Mouse (Mus musculus): ENCODE results near the gene Wdr45.
A peak's percentile ranks its signal among the peaks of the same experiment; 100 is the strongest.

The Wdr45 gene

DNA sequence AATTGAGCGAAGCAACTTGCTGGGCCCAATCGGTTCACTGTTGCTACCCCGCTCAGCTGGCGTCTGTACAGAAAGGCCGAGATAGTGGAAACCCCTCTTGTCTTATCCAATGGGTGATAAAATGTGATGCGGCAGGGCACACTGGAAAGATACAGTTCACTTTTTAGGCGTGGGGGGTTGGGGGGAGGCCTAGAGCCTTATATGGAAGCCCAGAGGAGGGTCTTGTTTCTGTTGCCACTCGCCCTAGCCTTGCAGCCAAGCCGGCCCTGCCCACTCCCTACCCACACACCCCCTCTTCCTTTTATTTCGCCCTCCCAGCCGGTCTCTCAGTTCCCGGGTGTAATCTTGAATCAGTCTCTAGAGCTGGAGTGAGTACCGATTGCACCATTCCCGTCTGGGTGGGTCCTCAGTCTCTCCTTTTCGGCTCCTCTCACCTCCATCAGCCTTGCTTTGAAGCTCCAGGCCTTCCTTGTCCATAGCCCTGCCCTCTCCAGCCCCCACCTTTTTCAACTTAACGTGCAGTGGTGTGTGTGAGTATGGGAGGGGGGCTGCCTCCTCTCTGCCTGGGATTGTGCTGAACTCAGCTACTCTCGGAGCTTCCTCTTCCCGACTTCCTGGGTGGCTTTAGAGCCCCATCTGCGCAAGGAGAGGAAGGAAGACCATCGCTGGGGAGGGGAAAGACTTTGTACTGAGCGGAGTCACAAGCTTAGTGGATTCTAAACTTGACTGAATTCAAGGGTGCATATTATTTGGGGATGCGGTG, 49.7 kb downstream of the Wdr45 start:
- peak; percentile 26 to 47 for DNase-seq (ENCODE audit: low spot score in 2 of 2)

DNA sequence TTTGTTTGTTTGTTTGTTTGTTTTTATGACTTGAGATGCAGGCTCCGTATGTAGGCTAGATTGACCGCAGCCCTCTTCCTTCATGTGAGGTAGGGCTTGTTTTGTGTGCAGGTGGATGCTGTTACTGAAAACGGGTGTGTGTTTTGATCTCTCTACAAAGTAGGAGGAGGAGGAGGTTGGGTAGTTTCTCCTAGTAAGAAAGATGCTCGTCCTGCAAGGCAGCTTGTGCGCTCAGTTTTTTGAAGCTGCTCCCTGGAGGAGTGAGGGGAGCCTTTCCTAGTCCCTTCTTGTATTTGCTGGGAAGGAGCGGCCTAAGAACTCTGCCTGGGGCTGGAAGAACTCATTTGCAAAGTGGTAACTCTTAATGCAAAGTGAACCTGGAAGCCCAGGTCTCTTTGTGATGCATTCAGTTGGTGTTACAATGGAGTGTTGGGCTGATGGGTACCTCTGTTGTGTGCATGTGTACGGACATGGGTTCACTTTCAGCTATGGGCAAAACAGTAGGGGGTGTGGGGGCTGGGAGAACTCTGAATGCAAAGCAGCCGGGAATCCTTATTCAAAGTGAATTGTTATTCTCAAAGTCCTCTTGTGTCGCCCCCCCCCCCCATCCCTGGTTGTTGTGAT, 50.6 kb downstream of the Wdr45 start:
- no peak for DNase-seq (ENCODE audit: low spot score in 2 of 2)

GRCm38 (mm10) chrX:7765281-7765670, 51.1 kb downstream of the Wdr45 start:
- DNase-seq (ENCODE audit: low spot score in 2 of 2), result no peak

DNA sequence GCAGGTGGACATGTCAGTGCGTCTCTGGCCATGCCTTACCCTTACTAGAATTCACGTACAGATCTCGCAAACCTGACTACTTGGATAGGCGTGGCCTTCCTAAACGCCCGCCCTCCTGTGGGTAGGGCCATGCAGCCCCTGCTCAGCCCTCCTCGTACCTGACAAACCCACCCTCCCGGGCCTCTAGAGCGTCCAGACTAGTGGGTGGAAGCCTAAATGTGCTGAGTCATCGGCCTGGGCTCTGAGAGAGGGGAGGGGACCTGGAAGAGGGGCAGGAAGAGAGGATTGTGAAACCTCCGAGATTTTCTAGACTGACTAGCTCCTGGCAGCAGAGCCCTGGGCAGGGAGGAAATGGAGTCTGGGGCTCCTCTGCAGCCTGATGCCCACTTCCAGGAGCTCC, 51.6 kb downstream of the Wdr45 start:
- peak; percentile 51 to 75 for DNase-seq (ENCODE audit: low spot score in 2 of 2)

GRCm38 (mm10) chrX:7769302-7770017, 55.3 kb downstream of the Wdr45 start:
- DNase-seq (ENCODE audit: low spot score in 2 of 2), result no peak

DNA sequence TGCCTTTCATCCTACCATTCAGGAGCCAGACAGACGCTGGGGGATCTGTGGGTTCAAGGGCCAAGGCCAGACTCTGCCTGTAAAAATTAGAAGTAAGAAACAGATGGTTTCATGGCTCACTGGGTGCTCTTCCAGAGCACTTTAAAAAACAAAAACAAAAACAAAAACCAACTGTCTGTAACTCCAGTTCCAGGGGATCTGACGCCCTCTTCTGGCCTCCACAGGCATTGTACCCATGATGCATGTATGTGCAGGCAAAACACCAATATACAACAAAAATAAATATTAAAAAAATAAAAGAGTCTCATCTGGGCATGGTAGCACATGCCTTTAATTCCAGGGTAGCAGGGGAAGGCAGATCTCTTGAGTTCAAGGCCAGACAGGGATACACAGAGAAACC, 58.6 kb downstream of the Wdr45 start:
- DNase-seq (ENCODE audit: low spot score in 2 of 2), result no peak

DNA sequence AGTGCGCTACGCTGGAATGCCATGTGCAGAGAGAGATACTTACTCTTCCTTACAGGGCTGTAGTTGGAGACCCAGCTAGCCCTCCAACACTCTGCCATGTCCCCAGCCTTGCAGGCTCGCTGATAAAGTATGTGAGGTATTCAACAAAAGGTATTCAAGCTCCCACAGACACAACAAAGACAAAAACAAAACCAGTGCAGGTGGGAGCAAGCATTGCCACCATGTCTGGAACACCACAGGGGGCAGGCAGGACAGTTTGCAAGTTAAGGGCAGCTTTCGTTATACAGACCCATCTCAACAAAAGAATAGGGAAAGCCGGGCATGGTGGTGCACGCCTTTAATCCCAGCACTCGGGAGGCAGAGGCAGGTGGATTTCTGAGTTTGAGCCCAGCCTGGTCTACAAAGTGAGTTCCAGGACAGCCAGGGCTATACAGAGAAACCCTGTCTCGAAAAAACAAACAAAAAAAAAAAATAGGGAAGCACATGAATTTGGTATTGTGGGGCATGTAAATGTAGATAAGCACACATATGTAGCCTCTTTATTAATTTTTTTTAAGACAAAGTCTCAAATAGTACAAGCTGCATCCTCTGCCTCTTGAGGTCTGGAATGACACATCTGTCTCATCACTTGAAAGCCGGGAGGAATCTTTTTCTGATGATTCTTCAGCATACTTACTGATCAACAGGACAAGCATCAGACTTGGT, 61.5 kb downstream of the Wdr45 start:
- no peak for DNase-seq (ENCODE audit: low spot score in 2 of 2)

- peak; percentile 20 to 42 for DNase-seq (ENCODE audit: low spot score in 2 of 2)
These were observed 62.4 kb downstream of the Wdr45 start for GRCm38 (mm10) chrX:7776329-7777082.
